Mouse (Mus musculus): ENCODE measurements around the gene Apln. TPM values are rescaled to one million over a fixed set of nuclear protein-coding genes. Genes with fewer than 3 reads are reported as not detected.

Gene Apln
- total and polyA plus RNA-seq, 2 experiments from 2014 or later, result 1.7 to 6.0 TPM

DNA sequence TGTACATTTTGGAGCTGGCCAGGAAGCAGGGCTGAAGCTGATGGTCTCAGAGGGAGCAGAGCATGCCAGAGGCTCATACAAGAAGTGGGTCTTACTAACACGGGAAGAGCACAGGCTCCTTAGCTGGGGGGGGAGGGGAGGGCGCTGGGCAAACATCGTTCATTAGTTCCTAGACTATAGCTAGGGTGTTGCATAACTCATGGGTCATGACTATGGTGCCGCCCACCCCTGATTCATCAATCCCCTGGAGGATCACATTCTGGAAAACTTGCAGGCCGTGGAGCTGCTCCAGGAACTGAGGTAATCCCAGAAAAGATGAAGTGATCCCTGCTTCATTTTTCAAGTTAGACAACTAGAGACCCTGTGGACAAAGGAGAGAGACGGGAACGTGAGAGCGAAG lies 46.6 kb downstream of the Apln start:
- WGBS, result 74% methylated on average over 8 of the region's 8 CpGs

DNA sequence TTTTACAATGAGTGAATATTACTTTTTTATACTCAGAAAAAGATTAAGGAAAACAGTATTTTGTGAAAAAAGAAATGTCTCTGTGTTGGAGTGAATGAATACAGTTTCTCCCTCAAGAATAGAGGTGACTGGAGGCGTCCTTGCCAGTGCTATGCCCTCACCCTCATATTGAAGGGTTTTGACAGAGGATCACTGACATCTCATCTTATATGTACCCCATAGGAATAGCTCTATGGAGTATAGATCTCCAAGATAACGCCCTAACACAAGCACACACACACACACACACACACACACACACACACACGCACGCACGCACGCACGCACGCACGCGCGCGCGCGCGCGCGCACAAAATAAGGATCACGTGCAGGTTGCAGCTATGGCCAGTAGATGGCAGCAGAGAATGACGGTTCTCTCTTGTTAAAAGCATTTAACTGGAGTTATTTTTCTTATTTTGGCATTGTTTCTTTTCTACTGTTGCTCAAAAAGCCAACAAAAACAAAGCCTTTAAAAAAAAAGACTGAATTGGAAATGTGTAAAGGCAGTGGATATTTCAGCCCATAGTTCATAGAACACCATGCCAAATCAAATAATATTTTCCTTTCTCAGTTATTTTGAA lies 49.5 kb downstream of the Apln start:
- peak; percentile 89 for DNase-seq
- peak overlapping the region; percentile 12; the same call in 1 of the 2 replicates for H3K4me3 ChIP-seq (ENCODE audit: low read depth, low read length)
- peak overlapping the region; percentile 39 for H3K4me2 ChIP-seq (ENCODE audit: low read depth)
- TF ChIP-seq CTCF (IDR thresholded peaks at IDR 0.05; ENCODE audit: low read depth), result peak; percentile 76
- no peak overlapping the region for H3K27ac ChIP-seq (ENCODE audit: low read depth, low read length)
- 29% methylated on average over 19 of the region's 19 CpGs for WGBS
- no peaks in the 10 kb centered on the region for H3K4me1 ChIP-seq (ENCODE audit: insufficient read depth)
- H3K27me3 ChIP-seq (ENCODE audit: insufficient read depth, low read length), result no peaks in the 10 kb centered on the region
- H3K9ac ChIP-seq, result no peak overlapping the region; the same call in 1 of the 2 replicates
- ATAC-seq, result peak; percentile 29; the same call in 1 of the 2 replicates
- no peaks in the 10 kb centered on the region for H3K9me3 ChIP-seq (ENCODE audit: low read length)
- no peaks in the 10 kb centered on the region for H3K36me3 ChIP-seq (ENCODE audit: insufficient read depth)

More for the DNA sequence above, 46.6 kb downstream of the Apln start:
- Histone ChIP-seq H3K4me2 (ENCODE audit: low read depth) (no peak overlapping the region), H3K27ac (ENCODE audit: low read depth, low read length) (no peak overlapping the region), H3K4me3 (ENCODE audit: low read depth, low read length) (no peak overlapping the region), H3K9me3 (ENCODE audit: low read length) (no peaks in the 10 kb centered on the region), H3K27me3 (ENCODE audit: insufficient read depth, low read length) (no peaks in the 10 kb centered on the region), H3K9ac (no peak overlapping the region), H3K36me3 (ENCODE audit: insufficient read depth) (no peaks in the 10 kb centered on the region), H3K4me1 (ENCODE audit: insufficient read depth) (no peaks in the 10 kb centered on the region)
- TF ChIP-seq CTCF (IDR thresholded peaks at IDR 0.05; ENCODE audit: low read depth), result no peak
- no peak for DNase-seq
- no peak for ATAC-seq

DNA sequence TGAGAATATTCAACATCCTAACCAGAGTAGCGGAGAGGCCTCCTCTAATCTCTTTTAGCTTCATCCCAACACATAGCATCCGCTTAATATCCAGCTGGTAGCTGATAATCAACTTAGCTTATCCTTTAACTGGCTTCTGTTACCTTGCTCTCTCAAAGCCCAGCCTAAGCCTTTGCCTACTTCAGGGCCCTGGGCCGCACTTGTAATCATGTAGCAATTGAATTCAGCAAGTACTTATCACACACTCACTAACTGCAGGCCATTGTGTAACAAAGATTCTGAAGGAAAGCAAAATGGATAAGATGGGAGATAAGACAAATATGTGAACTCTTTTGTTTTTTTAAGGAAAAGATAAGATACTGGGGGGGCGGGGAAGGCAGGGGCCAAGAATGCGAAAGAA lies 57.6 kb downstream of the Apln start:
- Histone ChIP-seq H3K9me3 (ENCODE audit: low read length) (no peaks in the 10 kb centered on the region), H3K4me3 (ENCODE audit: low read depth, low read length) (no peak overlapping the region), H3K4me1 (ENCODE audit: insufficient read depth) (no peaks in the 10 kb centered on the region), H3K9ac (no peak overlapping the region), H3K36me3 (ENCODE audit: insufficient read depth) (no peaks in the 10 kb centered on the region), H3K4me2 (ENCODE audit: low read depth) (no peak overlapping the region), H3K27ac (ENCODE audit: low read depth, low read length) (no peak overlapping the region), H3K27me3 (ENCODE audit: insufficient read depth, low read length) (no peaks in the 10 kb centered on the region)
- no peak for TF ChIP-seq CTCF (IDR thresholded peaks at IDR 0.05; ENCODE audit: low read depth)
- WGBS, result 87% methylated on average over 5 of the region's 5 CpGs
- no peak for ATAC-seq
- DNase-seq, result no peak

DNA sequence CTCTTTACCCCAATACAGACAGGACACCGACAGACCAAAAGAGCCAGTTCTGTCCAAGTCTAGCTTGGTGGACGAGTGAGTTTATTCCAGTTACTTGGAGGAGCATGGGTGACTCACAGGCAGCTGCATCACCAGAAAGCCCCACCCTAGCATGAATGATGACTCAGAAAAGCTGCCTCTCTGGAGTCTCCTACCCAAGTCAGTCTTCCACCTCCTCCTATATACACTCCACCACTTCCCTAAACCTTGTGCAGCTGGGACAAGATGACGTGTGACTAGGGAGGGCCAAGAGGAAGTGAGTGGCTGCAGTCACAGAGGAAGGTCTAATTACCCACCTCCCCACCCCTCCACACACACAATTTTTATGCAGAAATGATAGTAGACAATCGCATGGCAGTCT lies 58.1 kb downstream of the Apln start:
- H3K27me3 ChIP-seq (ENCODE audit: insufficient read depth, low read length), result no peaks in the 10 kb centered on the region
- no peak overlapping the region for H3K27ac ChIP-seq (ENCODE audit: low read depth, low read length)
- H3K4me1 ChIP-seq (ENCODE audit: insufficient read depth), result no peaks in the 10 kb centered on the region
- DNase-seq (no peak), ATAC-seq (no peak)
- WGBS, result 81% methylated on average over 4 of the region's 4 CpGs
- no peaks in the 10 kb centered on the region for H3K36me3 ChIP-seq (ENCODE audit: insufficient read depth)
- no peak overlapping the region for H3K4me2 ChIP-seq (ENCODE audit: low read depth)
- no peak for TF ChIP-seq CTCF (IDR thresholded peaks at IDR 0.05; ENCODE audit: low read depth)
- no peak overlapping the region for H3K9ac ChIP-seq
- no peaks in the 10 kb centered on the region for H3K9me3 ChIP-seq (ENCODE audit: low read length)
- H3K4me3 ChIP-seq (ENCODE audit: low read depth, low read length), result no peak overlapping the region

Other genes with a start within 250 kb of the Apln start
- 63.1 and 63.2 TPM in 2 replicates for gene Smarca1, start 141.9 kb downstream of the Apln start, total RNA-seq (2014; rRNA removed)
- gene Smarca1, start 141.9 kb downstream of the Apln start, polyA plus RNA-seq (2015; fragmentation: Nextera tagmentation; extraction: Ambion mirVana), result 22.8 and 28.6 TPM in 2 replicates
- gene Ocrl, start 122.5 kb downstream of the Apln start, total RNA-seq (2014; rRNA removed), result 24.8 and 36.8 TPM in 2 replicates
- gene Ocrl, start 122.5 kb downstream of the Apln start, polyA plus RNA-seq (2015; fragmentation: Nextera tagmentation; extraction: Ambion mirVana), result 13.2 and 21.5 TPM in 2 replicates
- gene Xpnpep2, start 73.9 kb upstream of the Apln start, total RNA-seq (2014; rRNA removed), result 0.38 and 0.62 TPM in 2 replicates
- gene Xpnpep2, start 73.9 kb upstream of the Apln start, polyA plus RNA-seq (2015; fragmentation: Nextera tagmentation; extraction: Ambion mirVana), result 0.76 and 0.84 TPM in 2 replicates
- gene Sash3, start 111.6 kb upstream of the Apln start, total RNA-seq (2014; rRNA removed), result 1.2 and 1.9 TPM in 2 replicates
- 1.1 and 1.3 TPM in 2 replicates for gene Sash3, start 111.6 kb upstream of the Apln start, polyA plus RNA-seq (2015; fragmentation: Nextera tagmentation; extraction: Ambion mirVana)
- gene Zdhhc9, start 174.0 kb upstream of the Apln start, total RNA-seq (2014; rRNA removed), result 32.2 and 43.3 TPM in 2 replicates
- 4.2 and 5.3 TPM in 2 replicates for gene Zdhhc9, start 174.0 kb upstream of the Apln start, polyA plus RNA-seq (2015; fragmentation: Nextera tagmentation; extraction: Ambion mirVana)
- gene Utp14a, start 222.0 kb upstream of the Apln start, total RNA-seq (2014; rRNA removed), result 17.0 and 25.0 TPM in 2 replicates
- 13.4 and 13.8 TPM in 2 replicates for gene Utp14a, start 222.0 kb upstream of the Apln start, polyA plus RNA-seq (2015; fragmentation: Nextera tagmentation; extraction: Ambion mirVana)